Mouse (Mus musculus) embryonic fibroblast, embryonic 13.5 days (primary cell): ENCODE results near the gene Xpr1.

Experiments
- CTCF ChIP-seq: IDR thresholded peaks from 2 replicates; pipeline ENCODE4 v1.5.1; 2011; ENCODE audit warnings: mild to moderate bottlenecking, control low read depth, low read length, moderate library complexity, borderline replicate concordance; ENCODE audit not compliant: insufficient read depth
- POLR2A ChIP-seq: IDR thresholded peaks from 2 replicates; pipeline ENCODE4 v1.6.1; 2011; ENCODE audit warnings: low read depth, mild to moderate bottlenecking, control low read depth, low read length, moderate library complexity

GRCm38 (mm10) chr1:155448932-155449331 is 31.7 kb upstream of the Xpr1 start:
- no peak for TF ChIP-seq CTCF
- no peak for TF ChIP-seq POLR2A
